Mouse (Mus musculus): ENCODE results near the gene Gria3.

DNA sequence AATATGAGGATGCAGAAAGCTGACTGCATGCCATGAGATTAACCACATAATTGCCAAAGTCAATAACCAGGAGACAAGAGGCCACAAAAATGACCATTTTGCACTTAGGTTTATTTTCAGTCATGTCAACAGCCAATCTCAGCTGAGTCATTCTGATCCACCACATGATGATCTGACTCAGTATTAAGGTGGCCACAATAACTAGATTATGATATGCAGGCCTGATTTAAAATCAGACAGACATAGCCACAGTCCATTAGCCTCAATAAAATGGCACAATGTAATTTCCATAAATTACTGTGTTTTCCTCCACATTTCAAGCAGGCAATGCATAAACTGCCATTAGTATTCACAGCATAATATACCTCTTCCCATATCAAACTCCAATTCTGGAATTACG is 216.3 kb downstream of the Gria3 start:
- TF ChIP-seq ZC3H11A (IDR thresholded peaks at IDR 0.05; ENCODE audit: borderline replicate concordance, low read depth, low read length) (no peak), MAFK (IDR thresholded peaks at IDR 0.05; ENCODE audit: insufficient read depth, low read depth, low read length) (no peak), HCFC1 (IDR thresholded peaks at IDR 0.05; ENCODE audit: borderline replicate concordance, insufficient read depth, low read length) (no peak), CHD2 (IDR thresholded peaks at IDR 0.05; ENCODE audit: low read depth, low read length) (no peak), ZNF384 (IDR thresholded peaks at IDR 0.05; ENCODE audit: low read depth, low read length) (no peak)

All from ES-E14 (cell line).